Mouse (Mus musculus): ENCODE results near the gene Tmem80.

The Tmem80 gene

GRCm38 (mm10) chr7:141363752-141364125, 36.2 kb downstream of the Tmem80 start:
- ChIA-PET CTCF (interaction anchor here (0.5 to 4.2 kb wide), 37 partner anchors 8 to 392 kb away, joined by 3 to 30 read pairs (median 4); partner anchors contain the start of genes Eps8l2 (in 2 of the 4), Taldo1 (in 2 of the 4), Cdhr5 (in 1 of the 4) and Hras (in 1 of the 4)), POLR2A (interaction anchor here (0.5 to 3.6 kb wide), 14 partner anchors 8 to 111 kb away, joined by 3 to 17 read pairs (median 4); partner anchors contain the start of genes Cend1 (in 1 of the 4), Deaf1 (in 1 of the 4), Eps8l2 (in 1 of the 4) and Polr2l (in 1 of the 4))

GRCm38 (mm10) chr7:141364349-141365048, 37.0 kb downstream of the Tmem80 start:
- ChIA-PET CTCF (interaction anchor here (0.5 to 4.2 kb wide), 23 partner anchors 9 to 313 kb away, joined by 3 to 30 read pairs (median 4); partner anchors contain the start of genes Eps8l2 (in 2 of the 4), Taldo1 (in 2 of the 4), Cdhr5 (in 1 of the 4) and Phrf1 (in 1 of the 4)), POLR2A (interaction anchor here in 3 of 4 experiments (0.5 to 3.6 kb wide), 9 partner anchors 8 to 49 kb away, joined by 3 to 17 read pairs (median 5); partner anchors contain the start of genes Eps8l2 (in 2 of the 3), Deaf1 (in 1 of the 3) and Tmem80 (in 1 of the 3))

GRCm38 (mm10) chr7:141365049-141365445, 37.5 kb downstream of the Tmem80 start:
- CTCF ChIA-PET, result interaction anchor here in 1 of 4 experiments (2.2 kb wide), 1 partner anchor 30 kb away, joined by 11 read pairs; no protein-coding TSS in a partner anchor
- POLR2A ChIA-PET, result interaction anchor here in 3 of 4 experiments (0.9 to 2.2 kb wide), 5 partner anchors 9 to 37 kb away, joined by 3 to 12 read pairs (median 6); partner anchors contain the start of genes Eps8l2 (in 2 of the 3), Deaf1 (in 1 of the 3), Taldo1 (in 1 of the 3) and Tmem80 (in 1 of the 3)

GRCm38 (mm10) chr7:141367358-141367757, 39.8 kb downstream of the Tmem80 start:
- CTCF ChIA-PET, result interaction anchor here in 3 of 4 experiments (1.2 to 1.4 kb wide), 4 partner anchors 10 to 41 kb away, joined by 3 to 5 read pairs (median 4); partner anchors contain the start of gene Taldo1 (in 1 of the 3)
- POLR2A ChIA-PET, result interaction anchor here in 2 of 4 experiments (0.8 to 2.0 kb wide), 8 partner anchors 10 to 728 kb away, joined by 3 to 5 read pairs (median 4); partner anchors contain the start of genes Dusp8 (in 1 of the 2) and Rplp2 (in 1 of the 2)

GRCm38 (mm10) chr7:141369918-141370317, 42.4 kb downstream of the Tmem80 start:
- ChIA-PET CTCF (interaction anchor here in 1 of 4 experiments (0.7 to 1.1 kb wide), 2 partner anchors 77 to 106 kb away, joined by 3 to 4 read pairs; partner anchors contain the start of gene Rplp2), POLR2A (interaction anchor here in 3 of 4 experiments (0.7 to 17.7 kb wide), 7 partner anchors 11 to 170 kb away, joined by 3 to 175 read pairs (median 4); partner anchors contain the start of genes Chid1 (in 1 of the 3) and Taldo1 (in 1 of the 3))

GRCm38 (mm10) chr7:141371942-141372595, 44.5 kb downstream of the Tmem80 start:
- ChIA-PET CTCF (interaction anchor here (0.6 to 1.7 kb wide), 6 partner anchors 9 to 531 kb away, joined by 3 to 6 read pairs (median 3); partner anchors contain the start of gene Taldo1 (in 1 of the 4)), POLR2A (interaction anchor here in 3 of 4 experiments (0.5 to 17.7 kb wide), 22 partner anchors 8 to 407 kb away, joined by 3 to 175 read pairs (median 4); partner anchors contain the start of genes Taldo1 (in 2 of the 3), Eps8l2 (in 1 of the 3) and Rassf7 (in 1 of the 3))

- ChIA-PET POLR2A (interaction anchor here (0.6 to 17.7 kb wide), 44 partner anchors 8 to 465 kb away, joined by 3 to 175 read pairs (median 4); partner anchors contain the start of genes Taldo1 (in 4 of the 4), Deaf1 (in 3 of the 4), Eps8l2 (in 3 of the 4) and Tmem80 (in 3 of the 4)), CTCF (interaction anchor here in 2 of 4 experiments (0.6 to 1.8 kb wide), 9 partner anchors 10 to 118 kb away, joined by 3 to 10 read pairs (median 4); partner anchors contain the start of genes Sct (in 1 of the 2) and Taldo1 (in 1 of the 2))
These were observed 46.1 kb downstream of the Tmem80 start for GRCm38 (mm10) chr7:141373611-141374010.

- CTCF ChIA-PET, result interaction anchor here in 2 of 4 experiments (1.4 to 1.8 kb wide), 5 partner anchors 11 to 35 kb away, joined by 3 to 10 read pairs (median 4); no protein-coding TSS in a partner anchor
- POLR2A ChIA-PET, result interaction anchor here (0.6 to 17.7 kb wide), 29 partner anchors 9 to 251 kb away, joined by 3 to 175 read pairs (median 5); partner anchors contain the start of genes Taldo1 (in 3 of the 4), Cd151 (in 2 of the 4), Eps8l2 (in 2 of the 4) and Rassf7 (in 2 of the 4)
These were observed 46.9 kb downstream of the Tmem80 start for GRCm38 (mm10) chr7:141374399-141374798.

- POLR2A ChIA-PET, result interaction anchor here in 2 of 4 experiments (1.1 to 17.7 kb wide), 5 partner anchors 7 to 51 kb away, joined by 3 to 175 read pairs (median 4); partner anchors contain the start of genes Taldo1 (in 2 of the 2), Deaf1 (in 1 of the 2) and Tmem80 (in 1 of the 2)
- CTCF ChIA-PET, result interaction anchor here (0.6 to 1.4 kb wide), 6 partner anchors 8 to 148 kb away, joined by 3 to 6 read pairs (median 3); partner anchors contain the start of gene Taldo1 (in 1 of the 4)
These were observed 52.0 kb downstream of the Tmem80 start for GRCm38 (mm10) chr7:141379584-141379983.

- ChIA-PET POLR2A (interaction anchor here in 2 of 4 experiments (1.1 to 17.7 kb wide), 8 partner anchors 8 to 53 kb away, joined by 4 to 175 read pairs (median 14); partner anchors contain the start of genes Taldo1 (in 2 of the 2), Deaf1 (in 1 of the 2) and Tmem80 (in 1 of the 2)), CTCF (interaction anchor here in 3 of 4 experiments (1.2 to 2.3 kb wide), 3 partner anchors 11 to 13 kb away, joined by 3 to 4 read pairs (median 4); partner anchors contain the start of gene Taldo1 (in 1 of the 3))
These were observed 53.7 kb downstream of the Tmem80 start for GRCm38 (mm10) chr7:141381068-141381835.

Data from embryonic stem cell, embryonic (primary cell).